Mouse (Mus musculus): ENCODE measurements around the gene Nomo1.

DNA sequence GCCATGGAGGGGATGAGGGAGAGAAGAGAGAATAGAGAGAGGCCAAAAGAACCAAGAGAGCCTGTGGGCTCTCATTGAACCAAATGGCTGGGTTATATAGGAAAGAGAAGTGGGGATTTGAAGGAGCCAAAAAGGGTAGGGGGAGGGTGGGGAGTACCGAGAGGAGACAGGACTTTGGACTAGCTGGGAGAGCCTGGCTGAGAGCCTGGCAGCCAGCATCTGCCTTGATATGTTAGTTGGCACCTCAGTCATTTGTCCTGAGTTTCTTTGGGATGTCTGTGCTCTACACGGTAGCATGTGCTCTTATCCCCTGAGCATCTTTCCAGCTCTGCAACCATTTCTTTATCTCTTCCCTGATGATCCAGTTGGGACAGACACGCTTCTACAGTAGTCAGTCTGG, 20.1 kb downstream of the Nomo1 start:
- TF ChIP-seq CTCF (IDR thresholded peaks at IDR 0.05; ENCODE audit: control insufficient read depth, insufficient read depth, low read length) (no peak), POLR2A (IDR thresholded peaks at IDR 0.05; ENCODE audit: borderline replicate concordance, control insufficient read depth, low read depth, low read length) (no peak)

Measured in bone marrow, adult 2 months (tissue).